Mouse (Mus musculus) small intestine, adult 2 months (tissue): Measurements from ENCODE around the gene Pcbp2.

ENCODE experiments used
- CTCF ChIP-seq: fragments of 200-500 bp; IDR thresholded peaks from 2 replicates; pipeline ENCODE4 v1.5.1; 2012; ENCODE audit warnings: low read depth, mild to moderate bottlenecking, control low read depth, inconsistent platforms, low read length, moderate library complexity, mixed read lengths; ENCODE audit not compliant: insufficient replicate concordance, insufficient read length; ENCODE audit errors: extremely low read depth
- POLR2A ChIP-seq: fragments of 200-500 bp; IDR thresholded peaks from 2 replicates; pipeline ENCODE4 v1.6.1; 2012; ENCODE audit warnings: low read depth, mild to moderate bottlenecking, control low read depth, inconsistent platforms, low read length, moderate library complexity

GRCm38 (mm10) chr15:102446448-102446847 is 23.9 kb upstream of the Pcbp2 start:
- TF ChIP-seq CTCF (no peak), POLR2A (no peak)
